8 mouse cellular contexts compared by ENCODE assay signal in genomic region chr4:74563565-74563964, GRCm38 (mm10).
DNase-seq lines count a peak whose midpoint lies in the region; ATAC-seq lines count a peak whose summit lies in the region.

No protein-coding gene starts in this region.

- no peaks in the 10 kb centered on the region for H3K36me3 ChIP-seq in hindbrain, embryonic 14.5 days (replicated peaks; ENCODE audit: control insufficient read depth, insufficient read depth)
- no peaks in the 10 kb centered on the region for H3K36me3 ChIP-seq in hindbrain, embryonic 12.5 days
- H3K36me3 ChIP-seq in neural tube, embryonic 12.5 days = no peaks in the 10 kb centered on the region
- H3K36me3 ChIP-seq in neural tube, embryonic 15.5 days = no peaks in the 10 kb centered on the region

- DNase-seq in hindbrain, embryonic 14.5 days (ENCODE audit: low spot score) = peak; percentile 84
- DNase-seq in naive thymus-derived CD4-positive, alpha-beta T cell, adult 2 months (ENCODE audit: low read depth) = peak; percentile 3
- no peak for DNase-seq in right cerebral cortex, postnatal 36 days (ENCODE audit: low spot score in 2 of 2)

- no peak overlapping the region for H3K27ac ChIP-seq in hindbrain, embryonic 14.5 days
- H3K27ac ChIP-seq in hindbrain, embryonic 12.5 days = no peak overlapping the region
- H3K27ac ChIP-seq in neural tube, embryonic 12.5 days = no peak overlapping the region
- no peak overlapping the region for H3K27ac ChIP-seq in neural tube, embryonic 15.5 days (replicated peaks)

- H3K4me2 ChIP-seq in hindbrain, embryonic 14.5 days (replicated peaks) = no peak overlapping the region
- H3K4me2 ChIP-seq in hindbrain, embryonic 12.5 days (replicated peaks) = no peak overlapping the region
- H3K4me2 ChIP-seq in neural tube, embryonic 12.5 days (replicated peaks) = no peak overlapping the region
- no peak overlapping the region for H3K4me2 ChIP-seq in neural tube, embryonic 15.5 days

- H3K9me3 ChIP-seq in hindbrain, embryonic 14.5 days (ENCODE audit: control insufficient read depth, low read length) = no peaks in the 10 kb centered on the region
- no peaks in the 10 kb centered on the region for H3K9me3 ChIP-seq in hindbrain, embryonic 12.5 days (replicated peaks)
- H3K9me3 ChIP-seq in neural tube, embryonic 12.5 days = no peaks in the 10 kb centered on the region
- H3K9me3 ChIP-seq in neural tube, embryonic 15.5 days (replicated peaks) = no peaks in the 10 kb centered on the region

- H3K4me1 ChIP-seq in hindbrain, embryonic 14.5 days (replicated peaks; ENCODE audit: control insufficient read depth, insufficient read depth, low read length) = no peaks in the 10 kb centered on the region
- no peaks in the 10 kb centered on the region for H3K4me1 ChIP-seq in hindbrain, embryonic 12.5 days
- H3K4me1 ChIP-seq in neural tube, embryonic 12.5 days = no peaks in the 10 kb centered on the region
- H3K4me1 ChIP-seq in neural tube, embryonic 15.5 days = no peaks in the 10 kb centered on the region

- 17% methylated on average over 2 of the region's 2 CpGs for WGBS in hindbrain, embryonic 14.5 days
- WGBS in hindbrain, embryonic 12.5 days = 31% methylated on average over 2 of the region's 2 CpGs
- WGBS in neural tube, embryonic 12.5 days = 34% methylated on average over 2 of the region's 2 CpGs
- 21% methylated on average over 2 of the region's 2 CpGs for WGBS in neural tube, embryonic 15.5 days

- no peak overlapping the region for H3K4me3 ChIP-seq in hindbrain, embryonic 14.5 days (replicated peaks; ENCODE audit: low read length)
- no peak overlapping the region for H3K4me3 ChIP-seq in hindbrain, embryonic 12.5 days
- no peak overlapping the region for H3K4me3 ChIP-seq in neural tube, embryonic 12.5 days
- no peak overlapping the region for H3K4me3 ChIP-seq in neural tube, embryonic 15.5 days (replicated peaks)

- H3K27me3 ChIP-seq in hindbrain, embryonic 14.5 days (ENCODE audit: control insufficient read depth, insufficient read depth, low read length) = no peaks in the 10 kb centered on the region
- no peaks in the 10 kb centered on the region for H3K27me3 ChIP-seq in hindbrain, embryonic 12.5 days
- no peaks in the 10 kb centered on the region for H3K27me3 ChIP-seq in neural tube, embryonic 12.5 days (replicated peaks)
- no peaks in the 10 kb centered on the region for H3K27me3 ChIP-seq in neural tube, embryonic 15.5 days (replicated peaks)

- ATAC-seq in hindbrain, embryonic 14.5 days (ENCODE audit: low FRiP score) = no peak
- no peak for ATAC-seq in hindbrain, embryonic 12.5 days (ENCODE audit: low FRiP score)
- 0 out of 2 replicates have a peak, but pooled peaks have one; percentile 44 for ATAC-seq in neural tube, embryonic 12.5 days (ENCODE audit: low FRiP score, low read depth)
- no peak for ATAC-seq in neural tube, embryonic 15.5 days (ENCODE audit: low FRiP score)
- peak; percentile 78 for ATAC-seq in common myeloid progenitor, adult 5-6 weeks (replicated peaks; ENCODE audit: low read depth, poor library complexity, severe bottlenecking)
- no peak for ATAC-seq in monocyte, adult 5-6 weeks (replicated peaks; ENCODE audit: insufficient number of reproducible peaks, low FRiP score, low TSS enrichment, poor library complexity, severe bottlenecking)

- H3K9ac ChIP-seq in hindbrain, embryonic 14.5 days = no peak overlapping the region
- H3K9ac ChIP-seq in hindbrain, embryonic 12.5 days = no peak overlapping the region
- H3K9ac ChIP-seq in neural tube, embryonic 12.5 days = no peak overlapping the region
- no peak overlapping the region for H3K9ac ChIP-seq in neural tube, embryonic 15.5 days (replicated peaks)

Comparison
In these comparisons a context has a peak if more than half of its experiments do, and no peak if none do; other contexts are left out.
1. ATAC-seq: peak in neural tube, embryonic 12.5 days (single experiment) and common myeloid progenitor, adult 5-6 weeks (single experiment); none in hindbrain, embryonic 14.5 days (single experiment), hindbrain, embryonic 12.5 days (single experiment), neural tube, embryonic 15.5 days (single experiment) and monocyte, adult 5-6 weeks (single experiment).
2. DNase-seq: peak in hindbrain, embryonic 14.5 days (single experiment) and naive thymus-derived CD4-positive, alpha-beta T cell, adult 2 months (single experiment); none in right cerebral cortex, postnatal 36 days (0 of 2).